Mouse (Mus musculus): ENCODE results near the gene Itpripl2. TPM values are rescaled to one million over a fixed set of nuclear protein-coding genes. Genes with fewer than 3 reads are reported as not detected.

The Itpripl2 gene
- polyA plus RNA-seq, 1 experiment from 2014 or later, result 2.2 TPM

GRCm38 (mm10) chr7:118481047-118481810, 10.5 kb downstream of the Itpripl2 start:
- H3K36me3 ChIP-seq, result no peaks in the 10 kb centered on the region
- H3K4me3 ChIP-seq, result no peak overlapping the region
- H3K27ac ChIP-seq, result no peak overlapping the region
- no peaks in the 10 kb centered on the region for H3K27me3 ChIP-seq (ENCODE audit: insufficient read depth, poor library complexity, severe bottlenecking)
- H3K4me1 ChIP-seq, result peaks cover 7% of the 10 kb centered on the region
- no peaks in the 10 kb centered on the region for H3K9me3 ChIP-seq
- 31% methylated on average over 10 of the region's 10 CpGs for WGBS
- DNase-seq (ENCODE audit: low spot score), result no peak

- H3K4me3 ChIP-seq, result no peak overlapping the region
- H3K27me3 ChIP-seq (ENCODE audit: insufficient read depth, poor library complexity, severe bottlenecking), result no peaks in the 10 kb centered on the region
- no peaks in the 10 kb centered on the region for H3K36me3 ChIP-seq
- peaks cover 7% of the 10 kb centered on the region for H3K4me1 ChIP-seq
- WGBS, result 77% methylated on average over 9 of the region's 9 CpGs
- DNase-seq (ENCODE audit: low spot score), result no peak
- no peak overlapping the region for H3K27ac ChIP-seq
- no peaks in the 10 kb centered on the region for H3K9me3 ChIP-seq
These were observed 11.5 kb downstream of the Itpripl2 start for GRCm38 (mm10) chr7:118480160-118480709.

DNA sequence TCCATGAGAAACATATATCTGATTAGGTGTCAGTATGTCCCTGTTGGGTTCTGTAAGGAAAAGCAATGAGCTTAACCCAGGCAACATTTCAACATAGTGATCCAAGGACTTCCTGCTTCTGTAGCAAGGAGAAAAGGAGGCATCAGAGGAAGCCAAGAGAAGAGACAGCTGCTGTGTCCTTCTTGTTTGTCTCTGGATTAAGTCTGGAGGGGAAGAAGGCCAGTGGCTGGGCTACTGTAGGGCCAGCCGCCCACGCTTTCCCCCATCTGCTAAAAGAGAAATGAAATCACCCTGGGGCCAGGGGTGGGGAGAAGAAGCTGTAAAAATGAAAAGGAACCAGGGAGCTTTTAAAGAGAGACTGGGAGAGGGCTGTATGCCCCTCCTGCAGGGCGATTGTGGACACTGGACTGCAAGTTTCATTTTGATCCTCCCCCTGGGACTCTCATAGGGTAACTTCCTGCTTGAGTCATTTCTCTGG, 12.9 kb downstream of the Itpripl2 start:
- DNase-seq (ENCODE audit: low spot score), result no peak
- Histone ChIP-seq H3K4me1 (peaks cover 7% of the 10 kb centered on the region), H3K27me3 (ENCODE audit: insufficient read depth, poor library complexity, severe bottlenecking) (no peaks in the 10 kb centered on the region), H3K27ac (no peak overlapping the region; the same call in 1 of the 2 replicates), H3K36me3 (no peaks in the 10 kb centered on the region), H3K4me3 (no peak overlapping the region), H3K9me3 (no peaks in the 10 kb centered on the region; the same call in 1 of the 2 replicates)
- WGBS, result 54% methylated on average over 3 of the region's 3 CpGs

DNA sequence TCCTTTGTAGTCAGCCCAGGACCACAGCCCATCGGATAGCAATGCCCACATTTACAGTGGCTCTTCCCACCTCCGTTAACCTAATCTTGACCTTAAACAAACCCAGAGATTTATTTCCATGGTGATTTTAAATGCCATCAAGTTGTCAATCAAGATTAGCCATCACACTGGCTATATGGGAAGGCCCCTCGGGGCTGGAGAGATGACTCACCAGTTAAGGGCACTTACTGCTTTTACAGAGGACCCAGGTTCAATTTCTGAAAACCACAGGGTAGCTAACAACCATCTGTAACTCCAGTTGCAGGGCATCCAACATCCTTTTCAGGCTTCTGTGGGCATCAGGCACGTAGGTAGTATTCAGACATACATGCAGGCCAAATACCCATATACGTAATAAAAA, 15.3 kb downstream of the Itpripl2 start:
- DNase-seq (ENCODE audit: low spot score), result no peak
- Histone ChIP-seq H3K27me3 (ENCODE audit: insufficient read depth, poor library complexity, severe bottlenecking) (no peaks in the 10 kb centered on the region), H3K36me3 (no peaks in the 10 kb centered on the region), H3K27ac (no peak overlapping the region), H3K9me3 (no peaks in the 10 kb centered on the region; the same call in 1 of the 2 replicates), H3K4me3 (no peak overlapping the region), H3K4me1 (peaks cover 7% of the 10 kb centered on the region)
- 69% methylated on average over 5 of the region's 5 CpGs for WGBS

DNA sequence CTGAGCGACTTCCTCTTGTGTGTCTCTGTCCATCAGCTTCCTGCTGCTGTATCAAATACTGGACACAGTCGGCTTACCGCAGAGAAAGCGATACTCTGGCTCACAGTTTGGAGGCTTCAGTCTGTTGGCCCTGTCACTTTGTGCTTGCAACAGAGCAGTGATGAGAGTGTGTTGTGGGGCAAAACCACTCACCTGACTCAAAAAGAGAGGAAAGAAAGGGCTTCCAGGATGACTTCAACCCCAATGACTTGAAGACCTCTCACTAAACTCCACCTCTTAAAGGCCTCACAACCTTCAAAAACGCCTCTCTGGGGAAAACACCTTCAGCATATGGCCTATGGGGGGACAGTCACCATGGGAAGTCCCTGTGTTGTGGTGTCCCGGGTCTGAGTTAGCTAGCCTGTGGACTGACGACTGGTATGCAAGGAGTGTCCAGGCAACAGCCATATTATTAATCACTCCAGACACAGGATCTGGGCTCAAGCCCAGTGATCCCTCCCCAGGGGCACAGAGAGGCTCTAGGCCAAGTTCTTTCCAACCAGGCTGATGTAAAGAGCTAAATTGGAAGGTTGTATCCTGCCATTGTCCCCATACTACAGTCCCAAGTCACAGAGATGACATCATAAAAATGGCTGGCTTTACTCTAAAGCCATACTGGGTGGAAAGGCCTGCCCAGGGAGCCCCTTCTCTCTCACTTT, 16.6 kb downstream of the Itpripl2 start:
- Histone ChIP-seq H3K27ac (no peak overlapping the region), H3K27me3 (ENCODE audit: insufficient read depth, poor library complexity, severe bottlenecking) (no peaks in the 10 kb centered on the region), H3K36me3 (no peaks in the 10 kb centered on the region), H3K4me3 (no peak overlapping the region), H3K4me1 (peaks cover 12% of the 10 kb centered on the region), H3K9me3 (no peaks in the 10 kb centered on the region; the same call in 1 of the 2 replicates)
- DNase-seq (ENCODE audit: low spot score), result no peak
- WGBS, result 83% methylated on average over 7 of the region's 7 CpGs

DNA sequence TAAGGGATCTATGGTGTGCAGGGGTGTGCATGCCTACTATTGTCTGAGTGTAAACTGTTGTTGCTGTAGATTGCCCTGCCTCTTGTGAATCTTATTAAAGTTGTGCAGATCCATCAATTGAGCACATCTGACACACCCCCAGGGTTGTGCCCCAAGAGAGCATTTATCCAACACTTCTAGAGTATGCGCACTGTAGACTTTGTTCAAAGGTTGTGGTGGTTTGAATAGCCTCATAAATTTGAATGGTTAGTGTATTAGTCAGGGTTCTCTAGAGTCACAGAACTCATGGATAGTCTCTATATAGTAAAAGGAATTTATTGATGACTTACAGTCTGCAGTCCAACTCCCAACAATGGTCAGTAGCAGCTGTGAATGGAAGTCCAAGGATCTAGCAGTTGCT, 18.9 kb downstream of the Itpripl2 start:
- 94% methylated on average over 1 of the region's 1 CpGs for WGBS
- Histone ChIP-seq H3K27me3 (ENCODE audit: insufficient read depth, poor library complexity, severe bottlenecking) (no peaks in the 10 kb centered on the region), H3K9me3 (no peaks in the 10 kb centered on the region; the same call in 1 of the 2 replicates), H3K4me3 (no peak overlapping the region), H3K27ac (no peak overlapping the region), H3K4me1 (peaks cover 12% of the 10 kb centered on the region), H3K36me3 (no peaks in the 10 kb centered on the region)
- no peak for DNase-seq (ENCODE audit: low spot score)

DNA sequence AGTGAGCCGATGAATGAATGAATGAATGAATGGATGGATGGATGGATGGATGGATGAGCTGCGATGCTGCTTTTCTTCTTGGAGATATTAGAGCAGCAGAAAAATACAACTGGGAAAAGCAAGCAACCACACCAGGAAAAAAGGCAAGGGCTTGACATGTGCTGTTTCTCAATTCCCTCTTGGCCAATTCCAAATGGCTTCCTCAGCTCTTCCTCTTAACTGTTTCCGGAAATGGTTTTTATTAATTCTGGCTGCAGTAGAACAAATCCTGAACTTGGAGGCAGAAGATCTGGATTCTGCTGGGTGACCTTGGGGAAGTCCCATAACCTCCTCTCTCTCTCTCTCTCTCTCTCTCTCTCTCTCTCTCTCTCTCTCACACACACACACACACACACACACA, 23.7 kb downstream of the Itpripl2 start:
- DNase-seq (ENCODE audit: low spot score), result no peak
- H3K9me3 ChIP-seq, result no peaks in the 10 kb centered on the region
- no peak overlapping the region for H3K27ac ChIP-seq
- peaks cover 17% of the 10 kb centered on the region for H3K4me1 ChIP-seq
- H3K4me3 ChIP-seq, result no peak overlapping the region
- no peaks in the 10 kb centered on the region for H3K36me3 ChIP-seq
- 82% methylated on average over 3 of the region's 3 CpGs for WGBS
- no peaks in the 10 kb centered on the region for H3K27me3 ChIP-seq (ENCODE audit: insufficient read depth, poor library complexity, severe bottlenecking)

GRCm38 (mm10) chr7:118464432-118464831, 27.3 kb downstream of the Itpripl2 start:
- no peak for DNase-seq (ENCODE audit: low spot score)
- H3K27ac ChIP-seq, result no peak overlapping the region
- WGBS, result 48% methylated on average over 4 of the region's 4 CpGs

DNA sequence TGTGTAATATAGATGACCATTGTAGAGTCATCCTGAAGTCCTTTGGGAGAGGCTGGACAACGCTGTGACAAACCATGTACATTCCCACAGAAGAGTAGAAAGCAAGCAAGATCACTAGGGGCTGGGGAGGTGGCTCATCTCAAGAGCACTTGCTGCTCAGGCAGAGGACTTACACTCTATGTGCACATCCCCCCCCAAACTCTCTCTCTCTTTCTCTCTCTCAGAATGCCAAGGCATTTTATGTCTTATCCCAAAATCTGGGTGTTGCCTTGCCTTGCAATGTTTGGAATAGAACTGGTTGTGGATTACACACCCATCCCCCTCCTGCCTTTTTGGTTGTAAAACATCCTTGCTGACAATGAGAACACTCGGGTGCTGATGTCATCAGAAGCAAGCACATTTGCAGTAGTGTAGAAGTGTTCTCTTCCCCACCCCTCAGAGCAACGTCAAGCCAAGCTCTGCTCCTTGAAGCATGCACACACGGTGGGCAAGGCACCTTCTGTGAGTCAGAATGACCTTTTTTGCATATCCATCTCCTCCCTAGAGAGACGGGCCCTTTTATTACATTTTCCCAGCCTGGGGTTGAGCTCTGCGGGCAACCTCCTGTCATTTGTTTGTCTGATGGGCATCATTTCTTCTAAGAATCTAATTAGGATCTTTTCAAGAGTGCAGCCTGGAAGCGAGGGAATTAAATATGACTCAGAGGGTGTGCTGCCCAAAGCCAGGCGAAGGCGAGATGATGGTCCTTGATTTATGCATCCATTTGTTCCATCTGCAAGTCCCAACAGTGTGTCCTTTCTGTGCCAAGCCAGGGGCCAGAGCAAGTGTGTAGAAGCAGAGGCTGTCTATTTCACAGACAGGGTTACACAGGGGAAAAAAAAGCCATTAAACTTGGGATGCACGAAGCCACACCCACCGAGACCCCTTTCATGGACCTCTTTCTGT, 28.7 kb downstream of the Itpripl2 start:
- no peak overlapping the region for H3K27ac ChIP-seq
- WGBS, result 64% methylated on average over 11 of the region's 11 CpGs

More at GRCm38 (mm10) chr7:118464432-118464831, 27.3 kb downstream of the Itpripl2 start:
- no peak overlapping the region for H3K4me3 ChIP-seq
- peaks cover 16% of the 10 kb centered on the region for H3K4me1 ChIP-seq
- H3K9me3 ChIP-seq, result no peaks in the 10 kb centered on the region
- H3K27me3 ChIP-seq (ENCODE audit: insufficient read depth, poor library complexity, severe bottlenecking), result no peaks in the 10 kb centered on the region
- H3K36me3 ChIP-seq, result no peaks in the 10 kb centered on the region

DNA sequence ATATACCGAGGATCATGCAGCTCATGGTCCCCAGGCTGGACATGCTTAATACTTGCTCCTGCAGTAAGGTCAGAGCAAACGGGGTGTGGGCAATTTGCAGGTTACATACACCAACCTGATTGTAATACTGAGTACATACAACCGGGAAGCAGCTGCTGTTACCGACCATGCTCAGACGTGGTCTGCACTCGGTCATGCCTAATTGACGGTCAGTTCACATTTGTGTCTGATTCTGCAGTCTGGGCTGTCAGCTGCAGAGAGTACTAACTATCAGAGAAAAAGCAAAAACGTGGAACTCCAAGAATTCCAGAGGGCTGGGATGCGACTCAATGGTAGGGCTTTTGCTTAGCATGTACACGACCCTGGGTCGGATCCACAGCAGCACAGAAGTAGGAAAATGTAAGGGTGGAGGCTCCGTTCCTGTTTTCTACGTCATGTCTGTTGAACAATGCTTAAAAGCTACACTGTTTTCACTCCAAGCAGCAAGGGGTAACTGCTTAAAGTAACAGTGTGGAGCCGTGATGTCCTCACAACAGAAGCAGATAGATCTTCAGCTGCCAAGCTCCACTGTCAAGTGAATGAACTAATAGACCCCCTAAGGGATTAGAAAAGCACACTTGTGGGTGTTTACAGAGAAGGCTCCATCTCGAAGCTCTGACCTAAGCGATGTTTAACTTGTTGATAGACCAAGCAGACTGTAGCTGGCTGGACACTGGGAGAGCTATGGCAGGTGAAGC, 30.2 kb downstream of the Itpripl2 start:
- 0 out of 2 replicates have a peak, but pooled peaks cover 10% of the 10 kb centered on the region for H3K27me3 ChIP-seq (ENCODE audit: insufficient read depth, poor library complexity, severe bottlenecking)
- peaks cover 10% of the 10 kb centered on the region for H3K4me1 ChIP-seq
- no peak overlapping the region for H3K4me3 ChIP-seq
- H3K27ac ChIP-seq, result no peak overlapping the region
- H3K36me3 ChIP-seq, result no peaks in the 10 kb centered on the region
- no peaks in the 10 kb centered on the region for H3K9me3 ChIP-seq
- no peak for DNase-seq (ENCODE audit: low spot score)
- 58% methylated on average over 16 of the region's 16 CpGs for WGBS

More for the DNA sequence above, 28.7 kb downstream of the Itpripl2 start:
- no peak for DNase-seq (ENCODE audit: low spot score)
- Histone ChIP-seq H3K4me1 (peaks cover 14% of the 10 kb centered on the region), H3K9me3 (no peaks in the 10 kb centered on the region), H3K36me3 (no peaks in the 10 kb centered on the region), H3K4me3 (no peak overlapping the region), H3K27me3 (ENCODE audit: insufficient read depth, poor library complexity, severe bottlenecking) (0 out of 2 replicates have a peak, but pooled peaks cover 6% of the 10 kb centered on the region)

- WGBS, result 66% methylated on average over 4 of the region's 4 CpGs
- H3K4me3 ChIP-seq, result no peak overlapping the region
- no peak overlapping the region for H3K27ac ChIP-seq
These were observed 38.1 kb downstream of the Itpripl2 start for GRCm38 (mm10) chr7:118453722-118454121.

GRCm38 (mm10) chr7:118452940-118453339, 38.8 kb downstream of the Itpripl2 start:
- 17% methylated on average over 2 of the region's 2 CpGs for WGBS
- no peak overlapping the region for H3K4me3 ChIP-seq

More at GRCm38 (mm10) chr7:118453722-118454121, 38.1 kb downstream of the Itpripl2 start:
- DNase-seq (ENCODE audit: low spot score), result no peak
- Histone ChIP-seq H3K36me3 (no peaks in the 10 kb centered on the region), H3K9me3 (no peaks in the 10 kb centered on the region), H3K4me1 (no peaks in the 10 kb centered on the region), H3K27me3 (ENCODE audit: insufficient read depth, poor library complexity, severe bottlenecking) (peaks cover 36% of the 10 kb centered on the region)

More at GRCm38 (mm10) chr7:118452940-118453339, 38.8 kb downstream of the Itpripl2 start:
- Histone ChIP-seq H3K9me3 (no peaks in the 10 kb centered on the region), H3K27me3 (ENCODE audit: insufficient read depth, poor library complexity, severe bottlenecking) (peaks cover 35% of the 10 kb centered on the region), H3K36me3 (no peaks in the 10 kb centered on the region), H3K4me1 (peaks cover 7% of the 10 kb centered on the region), H3K27ac (no peak overlapping the region)
- DNase-seq (ENCODE audit: low spot score), result no peak

All from heart, embryonic 10.5 days (tissue).